ENCODE assay signal across 27 mouse cellular contexts in the genomic region with DNA sequence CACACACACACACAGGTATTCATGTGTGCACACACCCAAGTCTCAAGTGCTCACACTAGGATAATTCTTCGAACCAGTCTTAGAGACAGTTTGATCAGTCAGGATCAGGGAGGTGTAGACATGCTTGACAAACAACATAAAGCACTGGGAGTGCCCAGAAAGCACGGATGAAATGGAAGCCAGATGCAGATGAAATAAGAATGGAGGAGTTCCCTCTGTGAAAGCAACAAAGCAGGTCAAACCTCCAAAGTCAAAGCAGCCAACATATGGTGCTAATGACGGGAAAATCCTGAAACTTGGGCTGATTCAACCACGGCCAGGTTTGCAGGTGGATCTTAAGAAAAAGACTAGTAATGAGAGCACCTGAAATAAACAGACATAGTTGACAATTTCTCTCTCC.
"Had no signal": no experiment of that assay in that cellular context is flagged by ENCODE, and none has a peak within 500 bp of the region (broad histone marks: within the 10 kb centered on the region; RNA-seq: fewer than 3 reads in every experiment).

No protein-coding gene starts in this region.

- H3K27me3 ChIP-seq: heart, embryonic 13.5 days; heart, embryonic 15.5 days; hindbrain, embryonic 13.5 days; hindbrain, embryonic 15.5 days; intestine, embryonic 15.5 days; limb, embryonic 13.5 days; limb, embryonic 15.5 days; liver, embryonic 13.5 days; liver, embryonic 15.5 days had no signal

- ATAC-seq: hindbrain, postnatal 0 days; inflammation-experienced regulatory T-cells, adult 6 months; intestine, embryonic 15.5 days; intestine, postnatal 0 days had no signal

- DNase-seq: gastrocnemius, postnatal 14 days; gastrocnemius, postnatal 36 days; heart, adult 11 months; heart, adult 2 months; heart, postnatal 14 days; heart, postnatal 36 days; kidney, adult 18-20 months; kidney, adult 8-10 months; kidney, postnatal 10 days; kidney, postnatal 25 days; layer of hippocampus, adult 9-11 months; layer of hippocampus, postnatal 36 days; left cerebral cortex, postnatal 4 days; liver, embryonic 13.5 days had no signal

- H3K4me1 ChIP-seq: heart, embryonic 15.5 days; hindbrain, embryonic 15.5 days; intestine, embryonic 15.5 days; limb, embryonic 13.5 days; limb, embryonic 15.5 days; liver, embryonic 13.5 days; liver, embryonic 15.5 days had no signal

- H3K9ac ChIP-seq: heart, embryonic 13.5 days; heart, embryonic 15.5 days; hindbrain, embryonic 13.5 days; hindbrain, embryonic 15.5 days; intestine, embryonic 15.5 days; limb, embryonic 13.5 days; limb, embryonic 15.5 days; liver, embryonic 13.5 days; liver, embryonic 15.5 days had no signal

- H3K4me2 ChIP-seq: heart, embryonic 11.5 days; heart, embryonic 13.5 days; heart, embryonic 15.5 days; hindbrain, embryonic 13.5 days; hindbrain, embryonic 15.5 days; intestine, embryonic 15.5 days; limb, embryonic 13.5 days; limb, embryonic 15.5 days; liver, embryonic 11.5 days; liver, embryonic 13.5 days; liver, embryonic 15.5 days had no signal

- H3K36me3 ChIP-seq: heart, embryonic 13.5 days; heart, embryonic 15.5 days; hindbrain, embryonic 13.5 days; hindbrain, embryonic 15.5 days; intestine, embryonic 15.5 days; limb, embryonic 13.5 days; limb, embryonic 15.5 days; liver, embryonic 13.5 days; liver, embryonic 15.5 days had no signal

- H3K9me3 ChIP-seq: heart, embryonic 13.5 days; heart, embryonic 15.5 days; hindbrain, embryonic 13.5 days; hindbrain, embryonic 15.5 days; intestine, embryonic 15.5 days; limb, embryonic 13.5 days; limb, embryonic 15.5 days; liver, embryonic 13.5 days; liver, embryonic 15.5 days had no signal

- H3K4me3 ChIP-seq: heart, adult 2 months; heart, embryonic 13.5 days; heart, embryonic 15.5 days; hindbrain, embryonic 13.5 days; hindbrain, embryonic 15.5 days; intestine, embryonic 15.5 days; limb, embryonic 13.5 days; limb, embryonic 15.5 days; liver, embryonic 13.5 days; liver, embryonic 15.5 days had no signal

- H3K27ac ChIP-seq: heart, adult 2 months; heart, embryonic 13.5 days; heart, embryonic 15.5 days; hindbrain, embryonic 13.5 days; hindbrain, embryonic 15.5 days; hindbrain, postnatal 0 days; intestine, embryonic 15.5 days; limb, embryonic 13.5 days; limb, embryonic 15.5 days; liver, embryonic 13.5 days; liver, embryonic 15.5 days had no signal
